Mouse (Mus musculus) large intestine, adult 2 months (tissue): ENCODE measurements around the gene Tango2. TPM values are rescaled to one million over a fixed set of nuclear protein-coding genes. Genes with fewer than 3 reads are reported as not detected.

Source experiments
- DNase-seq: peaks from one replicate; pipeline ENCODE4 v3.0.0-alpha.2; 2012; ENCODE audit warnings: low read depth, low spot score
- WGBS: fragments of 180-500 bp; shearing (Covaris S2); methylation state at CpG from one replicate; pipeline ENCODE4 v1.1.7; 2018; 5-methylcytosine and 5-hydroxymethylcytosine counted together
- polyA plus RNA-seq: library from polyadenylated mRNA; depleted of rRNA; stranded (reverse); fragments of >200 nt; gene quantifications from 2 replicates; pipeline ENCODE4 v1.2.3, GENCODE M21; 2012; rRNA removed

Gene Tango2
- polyA plus RNA-seq, 1 experiment = 75.6 TPM

GRCm38 (mm10) chr16:18288581-18289061 is 59.3 kb downstream of the Tango2 start:
- DNase-seq = peak; percentile 36
- under 1% methylated on average over 31 of the region's 31 CpGs for WGBS

- 1% methylated on average over 4 of the region's 4 CpGs for WGBS
Measured at GRCm38 (mm10) chr16:18288166-18288565, 59.7 kb downstream of the Tango2 start.

GRCm38 (mm10) chr16:18275166-18275565 is 72.7 kb downstream of the Tango2 start:
- WGBS = 74% methylated on average over 2 of the region's 2 CpGs
- no peak for DNase-seq

More at GRCm38 (mm10) chr16:18288166-18288565, 59.7 kb downstream of the Tango2 start:
- no peak for DNase-seq

GRCm38 (mm10) chr16:18268182-18268581 is 79.7 kb downstream of the Tango2 start:
- 68% methylated on average over 5 of the region's 5 CpGs for WGBS
- no peak for DNase-seq

- 79% methylated on average over 2 of the region's 2 CpGs for WGBS
- DNase-seq = no peak
Measured at GRCm38 (mm10) chr16:18265024-18265423, 82.9 kb downstream of the Tango2 start.

GRCm38 (mm10) chr16:18258221-18258620 is 89.7 kb downstream of the Tango2 start, which contains the start of gene Gm49776:
Gene Gm49776, minus strand, starts transcription at chr16:18258321.
- 88% methylated on average over 2 of the region's 2 CpGs for WGBS
- DNase-seq = no peak

GRCm38 (mm10) chr16:18253866-18254265 is 94.0 kb downstream of the Tango2 start:
- DNase-seq = no peak
- 87% methylated on average over 1 of the region's 1 CpGs for WGBS

- WGBS = 85% methylated on average over 6 of the region's 6 CpGs
- DNase-seq = no peak
Measured at GRCm38 (mm10) chr16:18252736-18253135, 95.2 kb downstream of the Tango2 start.

GRCm38 (mm10) chr16:18250828-18251790 is 96.8 kb downstream of the Tango2 start:
- DNase-seq = no peak
- 57% methylated on average over 10 of the region's 10 CpGs for WGBS

Other genes starting within 250 kb of the Tango2 start
- gene Rtn4r, start 220.5 kb downstream of the Tango2 start, polyA plus RNA-seq = 7.1 and 8.9 TPM in 2 replicates
- gene Ccdc188, start 130.2 kb downstream of the Tango2 start, polyA plus RNA-seq = not detected in 2 replicates
- 11.5 and 13.0 TPM in 2 replicates for gene Zdhhc8, start 113.0 kb downstream of the Tango2 start, polyA plus RNA-seq
- gene Trmt2a, start 99.4 kb downstream of the Tango2 start, polyA plus RNA-seq = 60.4 and 60.7 TPM in 2 replicates
- gene Ranbp1, start 99.4 kb downstream of the Tango2 start, polyA plus RNA-seq = 51.4 and 55.8 TPM in 2 replicates
- gene Gm49776, start 89.8 kb downstream of the Tango2 start, polyA plus RNA-seq = not detected in 2 replicates
- gene Dgcr8, start 58.9 kb downstream of the Tango2 start, polyA plus RNA-seq = 14.1 and 18.7 TPM in 2 replicates
- 11.4 and 11.6 TPM in 2 replicates for gene Arvcf, start 79 bp upstream of the Tango2 start, polyA plus RNA-seq
- gene Txnrd2, start 78.3 kb upstream of the Tango2 start, polyA plus RNA-seq = 18.0 and 19.3 TPM in 2 replicates
- 157 and 222 TPM in 2 replicates for gene Comt, start 78.7 kb upstream of the Tango2 start, polyA plus RNA-seq
- 9.9 and 13.1 TPM in 2 replicates for gene Gnb1l, start 150.6 kb upstream of the Tango2 start, polyA plus RNA-seq
- 5.0 and 7.9 TPM in 2 replicates for gene Rtl10, start 150.8 kb upstream of the Tango2 start, polyA plus RNA-seq
- 0.99 and 1.2 TPM in 2 replicates for gene Tbx1, start 242.6 kb upstream of the Tango2 start, polyA plus RNA-seq